Mouse (Mus musculus) inflammation-experienced regulatory T-cells, adult 6 months (primary cell): Measurements from ENCODE around the gene Efcab14. TPM values are rescaled to one million over a fixed set of nuclear protein-coding genes. Genes with fewer than 3 reads are reported as not detected.

Experiments
- ATAC-seq: one replicate; pipeline ENCODE4 v1.8.0; 2017
- polyA plus RNA-seq, 3 experiments: library from polyadenylated mRNA; unstranded; fragments of 100-300 nt; shearing (Covaris generic); gene quantifications; one replicate each; pipeline ENCODE4 v1.2.1; 2017

Gene Efcab14
- 10 to 100 TPM; 41.0 to 50.5 (median 41.1) TPM for polyA plus RNA-seq

DNA sequence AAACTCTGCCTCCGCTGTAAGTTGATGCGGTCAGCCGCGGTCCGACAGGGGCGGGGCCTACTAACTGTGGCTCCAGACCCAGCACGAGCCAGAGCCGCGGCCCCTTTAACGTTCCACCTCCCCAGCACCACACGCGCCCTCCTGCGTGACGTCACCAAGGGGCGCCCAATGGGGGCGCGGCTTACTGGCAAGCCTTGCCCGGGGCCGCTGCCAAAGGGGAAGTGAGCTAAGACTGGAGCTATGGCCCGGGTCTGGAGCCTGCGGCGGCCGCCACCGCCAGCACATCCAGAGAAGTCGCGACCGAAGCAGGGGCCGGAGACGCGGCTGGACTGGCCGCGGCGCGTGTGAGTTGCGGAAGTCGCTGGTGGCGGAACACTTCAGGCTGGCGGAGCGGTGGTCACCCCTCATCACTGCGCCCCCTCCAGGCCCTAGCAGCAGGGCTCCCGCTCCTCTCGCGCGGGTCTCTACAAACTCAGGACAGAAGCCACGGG is at the start of gene Efcab14:
Efcab14 (plus strand) TSS at position 194 of the 491 bp plus-strand sequence.
- peak; percentile 97 for ATAC-seq

DNA sequence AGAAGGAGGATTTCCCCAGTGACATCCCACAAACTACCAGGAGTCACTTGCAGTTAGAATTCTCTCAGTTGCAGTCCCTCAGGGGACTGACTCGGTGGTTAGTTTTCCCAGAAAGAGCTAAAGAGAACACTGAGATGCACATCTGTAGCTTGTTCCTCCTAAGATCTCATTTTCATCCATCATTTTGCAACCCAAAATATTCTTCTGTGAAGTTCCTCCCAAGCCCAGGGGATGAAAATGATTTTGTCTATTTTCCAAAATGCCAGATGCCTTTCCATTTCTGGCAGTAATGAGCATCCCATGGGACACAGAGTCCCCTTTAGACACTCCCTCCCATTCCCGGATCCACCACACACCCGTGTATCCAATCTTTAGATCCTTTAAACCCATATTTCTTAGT is 36.1 kb upstream of the Efcab14 start:
- no peak for ATAC-seq

- ATAC-seq, result no peak
Observed at GRCm38 (mm10) chr4:115703927-115704505, 33.5 kb upstream of the Efcab14 start.

GRCm38 (mm10) chr4:115708974-115709593 is 28.5 kb upstream of the Efcab14 start:
- no peak for ATAC-seq

GRCm38 (mm10) chr4:115709792-115710418 is 27.6 kb upstream of the Efcab14 start:
- peak; percentile 70 for ATAC-seq

DNA sequence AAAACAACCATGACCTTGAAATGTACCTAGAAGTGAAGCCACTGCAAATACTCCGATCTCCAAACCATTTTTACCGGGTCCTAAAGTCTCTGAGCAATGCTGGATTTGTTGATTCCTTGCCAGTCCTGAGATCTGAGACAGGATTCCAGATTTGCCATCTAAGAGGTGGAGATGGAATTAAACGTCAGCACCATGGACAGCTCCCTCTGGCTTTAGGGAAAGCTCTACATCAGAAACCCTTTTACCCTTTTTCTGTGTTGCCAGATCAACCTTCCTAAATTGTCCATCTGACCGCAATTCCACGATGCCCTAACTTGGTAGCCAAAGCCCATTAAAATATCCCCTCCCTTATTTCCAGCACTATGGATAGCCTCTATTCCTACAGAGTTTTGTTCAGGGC is 8.8 kb upstream of the Efcab14 start:
- ATAC-seq, result no peak

- ATAC-seq, result peak; percentile 76
Observed at GRCm38 (mm10) chr4:115731588-115732222, 5.8 kb upstream of the Efcab14 start.

DNA sequence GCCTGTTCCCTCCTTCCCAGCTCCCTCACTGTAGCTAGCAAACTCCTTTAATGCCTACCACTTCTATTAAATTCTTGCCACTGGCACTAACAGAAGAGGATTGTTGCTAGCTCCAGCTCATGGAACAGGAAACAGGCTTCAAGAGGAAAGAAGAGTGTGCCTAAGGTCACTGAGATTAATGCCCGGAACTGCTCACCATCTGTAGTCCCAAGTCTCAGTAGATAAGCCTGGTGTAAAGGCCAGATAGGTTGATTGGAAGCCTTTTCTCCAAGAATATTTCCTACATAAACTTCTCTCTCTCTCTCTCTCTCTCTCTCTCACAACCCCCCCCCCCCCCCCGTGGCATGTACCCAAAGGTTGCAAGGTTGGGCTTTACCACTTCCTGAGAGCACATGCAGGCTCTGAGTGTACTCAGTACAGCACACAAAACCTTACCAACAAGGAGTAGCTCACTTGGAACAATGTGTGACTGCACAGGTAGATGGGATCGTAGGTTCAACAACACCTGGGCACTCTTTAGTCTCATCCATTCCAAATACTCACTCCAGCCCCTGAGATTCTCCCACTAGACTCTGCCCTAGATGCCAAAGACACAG is 5.2 kb upstream of the Efcab14 start:
- ATAC-seq, result peak; percentile 51

DNA sequence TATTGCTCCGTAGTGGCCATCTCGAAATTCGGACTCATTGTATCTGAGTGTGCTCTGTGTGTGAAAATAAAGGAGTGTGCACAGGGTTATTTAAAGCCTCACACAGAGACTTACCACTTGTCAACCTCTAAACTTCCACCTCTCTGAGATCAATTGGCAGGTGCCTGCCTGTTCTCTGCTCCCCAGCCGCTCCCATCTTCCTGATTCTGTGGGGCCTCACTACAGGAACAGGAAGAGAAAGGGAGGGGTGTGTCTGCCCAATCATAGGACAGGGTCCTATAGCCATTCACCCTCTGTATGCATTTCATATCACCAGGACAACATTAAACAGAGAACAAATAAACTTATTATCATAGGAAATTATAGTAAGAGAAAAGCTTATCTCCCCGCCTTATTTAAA is 3.8 kb upstream of the Efcab14 start:
- no peak for ATAC-seq

DNA sequence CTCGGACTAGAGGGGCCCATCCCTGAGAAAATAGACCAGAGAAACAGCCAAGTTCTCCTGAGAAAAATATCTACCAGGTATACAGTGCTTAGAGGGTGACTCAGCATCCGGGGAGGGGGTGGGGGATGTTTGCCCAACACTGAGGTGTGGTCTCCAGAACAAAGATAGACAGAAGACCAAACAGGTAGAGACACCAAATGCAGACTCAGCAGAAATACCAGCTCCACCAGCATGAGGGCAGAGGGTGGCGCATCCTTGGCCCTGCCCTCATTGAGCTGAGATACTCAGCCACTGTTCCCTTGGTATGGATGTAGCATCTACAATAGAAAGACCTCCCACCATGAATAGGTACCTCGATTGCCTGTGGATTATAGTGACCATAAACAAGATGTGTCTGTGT is 2.7 kb upstream of the Efcab14 start:
- ATAC-seq, result no peak

GRCm38 (mm10) chr4:115738481-115738985 is 989 bp downstream of the Efcab14 start:
- ATAC-seq, result no peak

DNA sequence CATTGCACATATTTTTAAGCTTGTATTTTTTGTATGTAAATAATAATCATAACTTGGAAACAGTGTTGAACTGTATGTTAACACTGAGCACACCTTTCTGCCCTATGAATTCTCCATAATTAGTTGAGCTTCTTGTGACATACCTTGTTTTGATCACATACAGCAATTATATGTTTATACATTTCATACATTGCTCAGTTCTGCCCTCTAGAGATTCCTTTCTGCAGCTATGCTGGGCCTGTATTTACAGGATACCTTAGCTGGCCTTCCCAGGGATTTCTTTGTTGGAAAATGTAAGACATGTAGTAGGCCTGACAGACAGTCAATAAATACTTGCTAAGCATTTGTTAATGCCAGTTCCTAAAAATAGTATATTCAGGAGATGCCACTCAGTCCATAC is 5.1 kb downstream of the Efcab14 start:
- no peak for ATAC-seq

DNA sequence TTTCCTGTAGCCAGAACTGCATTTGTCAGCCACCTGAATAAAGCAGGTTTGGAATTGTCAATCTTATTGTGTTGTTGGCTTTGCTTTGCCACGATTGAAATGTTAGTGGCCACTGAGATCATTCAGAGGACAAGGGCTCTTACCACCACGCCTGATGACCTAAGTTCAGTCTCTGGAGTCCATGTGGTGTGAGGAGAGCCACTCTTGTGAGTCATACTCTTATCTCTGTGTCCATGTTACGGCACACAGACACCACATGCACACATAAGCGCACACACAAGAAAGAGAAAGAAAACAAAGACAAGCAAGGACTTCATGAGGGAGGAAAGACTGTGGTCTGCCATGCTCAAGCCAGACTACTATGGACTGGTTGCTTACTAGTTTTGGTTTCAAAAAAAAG is 5.6 kb downstream of the Efcab14 start:
- no peak for ATAC-seq

GRCm38 (mm10) chr4:115748181-115748580 is 10.6 kb downstream of the Efcab14 start:
- no peak for ATAC-seq

GRCm38 (mm10) chr4:115749336-115749735 is 11.8 kb downstream of the Efcab14 start:
- ATAC-seq, result no peak

DNA sequence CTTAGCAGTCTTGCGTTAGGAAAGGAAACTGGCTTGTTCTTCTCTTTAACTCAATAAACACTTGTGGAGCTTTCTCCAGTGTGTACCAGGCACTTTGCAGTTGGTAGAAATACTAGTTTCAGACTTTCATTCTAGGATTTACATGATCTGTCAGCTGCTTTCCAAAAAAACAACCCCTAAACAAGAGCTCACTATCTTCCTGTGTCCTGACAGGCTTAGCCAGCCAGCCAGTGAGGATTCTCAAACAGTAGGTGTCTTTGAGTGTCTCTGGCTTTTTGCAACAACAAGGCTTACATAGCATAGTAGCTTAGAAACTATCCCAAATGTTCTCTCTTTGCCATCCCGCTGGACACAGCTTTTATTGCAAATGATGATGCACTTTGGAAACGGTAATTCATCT is 16.6 kb downstream of the Efcab14 start:
- ATAC-seq, result no peak

DNA sequence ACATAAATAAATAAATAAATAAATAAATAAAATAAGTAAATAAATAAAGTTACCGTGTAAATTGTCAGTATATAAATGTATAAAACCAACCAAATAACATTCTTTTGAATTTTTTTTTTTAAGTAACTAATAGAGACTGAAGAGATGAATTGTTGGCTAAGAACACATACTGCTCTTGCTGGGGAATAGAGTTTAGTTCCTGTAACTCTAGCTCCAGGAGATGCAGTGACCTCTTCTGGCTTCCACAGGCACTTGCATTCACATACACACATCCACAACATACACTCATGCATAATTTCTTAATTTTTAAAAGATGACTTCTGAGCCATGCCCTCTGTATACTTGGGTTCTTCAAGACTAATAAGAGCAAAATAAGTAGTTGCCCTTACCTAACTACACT is 17.3 kb downstream of the Efcab14 start:
- no peak for ATAC-seq

GRCm38 (mm10) chr4:115761206-115761605 is 23.7 kb downstream of the Efcab14 start:
- no peak for ATAC-seq

GRCm38 (mm10) chr4:115764581-115764980 is 27.0 kb downstream of the Efcab14 start:
- no peak for ATAC-seq

GRCm38 (mm10) chr4:115767647-115768467 is 30.3 kb downstream of the Efcab14 start:
- no peak for ATAC-seq

DNA sequence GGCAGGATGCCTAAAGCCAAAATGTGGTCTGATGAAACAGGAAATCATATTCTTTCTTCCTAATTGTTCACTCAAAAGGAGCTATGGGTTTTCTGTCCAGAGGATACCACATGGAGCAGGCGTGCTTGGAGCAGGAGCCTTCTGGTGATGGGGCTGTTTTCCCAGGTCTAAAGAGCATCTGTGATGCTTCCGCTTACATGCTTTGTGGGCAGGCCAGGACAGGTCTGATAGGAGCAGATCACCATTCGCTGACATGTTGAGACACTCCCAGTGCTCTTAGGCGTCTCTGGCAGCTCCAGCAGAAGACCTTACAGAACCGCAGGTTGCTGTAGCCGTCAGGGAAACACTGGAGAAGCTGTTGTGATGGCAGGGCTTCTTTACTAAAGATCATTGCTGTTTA is 37.5 kb downstream of the Efcab14 start:
- ATAC-seq, result no peak

DNA sequence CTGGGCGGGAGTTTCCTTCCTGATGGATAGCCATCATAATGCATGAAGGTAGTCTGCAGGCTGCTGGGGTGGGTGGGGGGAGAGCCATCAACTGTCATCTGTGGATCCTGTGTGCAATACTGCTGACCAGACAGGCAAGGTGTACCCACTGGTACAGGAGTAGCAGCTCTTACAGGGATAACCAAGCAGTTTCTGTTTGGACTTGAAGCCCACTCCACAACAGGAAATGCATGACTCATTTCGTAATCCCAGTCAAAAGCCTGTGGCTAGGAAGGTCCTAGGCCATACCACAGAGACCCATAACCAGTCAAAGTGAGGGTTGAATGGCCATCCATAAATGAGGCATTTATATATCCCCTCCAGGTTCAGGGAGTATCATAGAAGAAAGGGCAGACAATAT is 40.1 kb downstream of the Efcab14 start:
- ATAC-seq, result no peak
